Mouse (Mus musculus): ENCODE data around the gene Rcbtb1. TPM values are rescaled to one million over a fixed set of nuclear protein-coding genes. Genes with fewer than 3 reads are reported as not detected.
"Not testable (repeated sequence)": the region's sequence is repeated elsewhere in the genome, so short reads cannot be mapped to it uniquely, and the experiment has no call there.

The Rcbtb1 gene
- total RNA-seq, 2 experiments from 2014 or later = 7.6 to 13.0 TPM

- ATAC-seq (replicated peaks; ENCODE audit: low FRiP score, poor library complexity, severe bottlenecking) = not testable (repeated sequence)
Measured at GRCm38 (mm10) chr14:59255861-59256260, 54.9 kb downstream of the Rcbtb1 start.

GRCm38 (mm10) chr14:59260056-59260455, 59.0 kb downstream of the Rcbtb1 start, which contains the start of gene Gm6904:
Gene Gm6904 (minus strand): TSS chr14:59260216.
- ATAC-seq (replicated peaks; ENCODE audit: low FRiP score, poor library complexity, severe bottlenecking) = no peak

- ATAC-seq (replicated peaks; ENCODE audit: low FRiP score, poor library complexity, severe bottlenecking) = not testable (repeated sequence)
Measured at GRCm38 (mm10) chr14:59274961-59275360, 74.0 kb downstream of the Rcbtb1 start.

Other genes with a start within 250 kb of the Rcbtb1 start
- gene 1700129C05Rik, start 58.3 kb upstream of the Rcbtb1 start, total RNA-seq (2015; ENCODE audit: low replicate concordance) = not detected in 2 replicates
- gene 1700129C05Rik, start 58.3 kb upstream of the Rcbtb1 start, total RNA-seq (2017; ENCODE audit: low replicate concordance) = not detected in 2 replicates
- not detected in 2 replicates for gene Gm5142, start 22.5 kb upstream of the Rcbtb1 start, total RNA-seq (2015; ENCODE audit: low replicate concordance)
- gene Gm5142, start 22.5 kb upstream of the Rcbtb1 start, total RNA-seq (2017; ENCODE audit: low replicate concordance) = not detected in 2 replicates
- gene Gm6904, start 59.0 kb downstream of the Rcbtb1 start, total RNA-seq (2015; ENCODE audit: low replicate concordance) = not detected in 2 replicates
- 3.0 TPM in 1 of 2 replicates, not detected in the other for gene Gm6904, start 59.0 kb downstream of the Rcbtb1 start, total RNA-seq (2017; ENCODE audit: low replicate concordance)
- 6.5 TPM in 1 of 2 replicates, not detected in the other for gene Phf11a, start 96.3 kb downstream of the Rcbtb1 start, total RNA-seq (2015; ENCODE audit: low replicate concordance)
- not detected in 2 replicates for gene Phf11a, start 96.3 kb downstream of the Rcbtb1 start, total RNA-seq (2017; ENCODE audit: low replicate concordance)
- gene Phf11b, start 140.1 kb downstream of the Rcbtb1 start, total RNA-seq (2015; ENCODE audit: low replicate concordance) = 5.0 and 10.5 TPM in 2 replicates
- gene Phf11b, start 140.1 kb downstream of the Rcbtb1 start, total RNA-seq (2017; ENCODE audit: low replicate concordance) = 2.6 and 3.9 TPM in 2 replicates
- 3.2 TPM in 1 of 2 replicates, not detected in the other for gene Phf11d, start 164.3 kb downstream of the Rcbtb1 start, total RNA-seq (2015; ENCODE audit: low replicate concordance)
- gene Phf11d, start 164.3 kb downstream of the Rcbtb1 start, total RNA-seq (2017; ENCODE audit: low replicate concordance) = 2.7 and 3.1 TPM in 2 replicates
- gene Phf11c, start 194.2 kb downstream of the Rcbtb1 start, total RNA-seq (2015; ENCODE audit: low replicate concordance) = 4.6 and 5.8 TPM in 2 replicates
- 3.0 and 9.0 TPM in 2 replicates for gene Phf11c, start 194.2 kb downstream of the Rcbtb1 start, total RNA-seq (2017; ENCODE audit: low replicate concordance)
- 31.0 and 37.5 TPM in 2 replicates for gene Setdb2, start 239.7 kb downstream of the Rcbtb1 start, total RNA-seq (2015; ENCODE audit: low replicate concordance)
- gene Setdb2, start 239.7 kb downstream of the Rcbtb1 start, total RNA-seq (2017; ENCODE audit: low replicate concordance) = 16.6 and 26.7 TPM in 2 replicates
- gene Cab39l, start 239.8 kb downstream of the Rcbtb1 start, total RNA-seq (2015; ENCODE audit: low replicate concordance) = 18.4 and 28.1 TPM in 2 replicates
- gene Cab39l, start 239.8 kb downstream of the Rcbtb1 start, total RNA-seq (2017; ENCODE audit: low replicate concordance) = 17.4 and 31.6 TPM in 2 replicates

Data from erythroid progenitor cell, adult 5-6 weeks (primary cell).